Mouse (Mus musculus) brain, embryonic 18.5 days (tissue): ENCODE data around the gene Gm11733.
A peak's percentile ranks its signal among the peaks of the same experiment; 100 is the strongest.

Experiments used
- DNase-seq: peaks from one replicate; pipeline ENCODE4 v3.0.0-alpha.2; 2012; ENCODE audit warnings: low read depth, low spot score

Gm11733 gene

GRCm38 (mm10) chr11:117478271-117479006 lies 5.7 kb upstream of the Gm11733 start:
- no peak for DNase-seq

GRCm38 (mm10) chr11:117479007-117479719 lies 5.0 kb upstream of the Gm11733 start:
- DNase-seq: peak; percentile 89

GRCm38 (mm10) chr11:117479746-117480145 lies 4.4 kb upstream of the Gm11733 start:
- DNase-seq: no peak

- no peak for DNase-seq
These were observed 1.9 kb upstream of the Gm11733 start for GRCm38 (mm10) chr11:117482300-117482676.

GRCm38 (mm10) chr11:117482677-117483511 lies 1.3 kb upstream of the Gm11733 start:
- DNase-seq: peak; percentile 83

GRCm38 (mm10) chr11:117491408-117492208 lies 7.4 kb downstream of the Gm11733 start:
- no peak for DNase-seq

GRCm38 (mm10) chr11:117492209-117492505 lies 8.0 kb downstream of the Gm11733 start:
- no peak for DNase-seq

- DNase-seq: no peak
These were observed 12.6 kb downstream of the Gm11733 start for GRCm38 (mm10) chr11:117496812-117497211.

- DNase-seq: no peak
These were observed 13.3 kb downstream of the Gm11733 start for GRCm38 (mm10) chr11:117497256-117498136.

GRCm38 (mm10) chr11:117498137-117498511 lies 14.0 kb downstream of the Gm11733 start:
- no peak for DNase-seq

GRCm38 (mm10) chr11:117508972-117509371 lies 24.8 kb downstream of the Gm11733 start:
- no peak for DNase-seq

GRCm38 (mm10) chr11:117515718-117516421 lies 31.7 kb downstream of the Gm11733 start:
- DNase-seq: no peak

- DNase-seq: no peak
These were observed 32.2 kb downstream of the Gm11733 start for GRCm38 (mm10) chr11:117516422-117516796.

- DNase-seq: no peak
These were observed 38.0 kb downstream of the Gm11733 start for GRCm38 (mm10) chr11:117521906-117522780.

GRCm38 (mm10) chr11:117522879-117523519 lies 38.8 kb downstream of the Gm11733 start:
- DNase-seq: no peak

GRCm38 (mm10) chr11:117525606-117526349 lies 41.6 kb downstream of the Gm11733 start:
- no peak for DNase-seq

GRCm38 (mm10) chr11:117532374-117532773 lies 48.2 kb downstream of the Gm11733 start:
- DNase-seq: no peak

GRCm38 (mm10) chr11:117534912-117535311 lies 50.7 kb downstream of the Gm11733 start:
- DNase-seq: no peak
